Mouse (Mus musculus): Measurements from ENCODE around the gene Paip2b. TPM values are rescaled to one million over a fixed set of nuclear protein-coding genes. Genes with fewer than 3 reads are reported as not detected.
"Not testable (repeated sequence)": the region's sequence is repeated elsewhere in the genome, so short reads cannot be mapped to it uniquely, and the experiment has no call there.

Paip2b gene
- polyA plus RNA-seq, 1 experiment from 2014 or later = 20.3 TPM

- Histone ChIP-seq H3K9me3 (no peaks in the 10 kb centered on the region), H3K36me3 (peaks cover 6% of the 10 kb centered on the region; the same call in 1 of the 2 replicates), H3K9ac (peak overlapping the region; percentile 55), H3K4me2 (peak overlapping the region; percentile 93), H3K27ac (peak overlapping the region; percentile 97), H3K4me3 (replicated peaks) (peak overlapping the region; percentile 69), H3K4me1 (peaks cover 7% of the 10 kb centered on the region; the same call in 1 of the 2 replicates), H3K27me3 (replicated peaks) (no peaks in the 10 kb centered on the region)
- ATAC-seq (ENCODE audit: insufficient read depth, low FRiP score, low read depth) = peak; percentile 12
- WGBS = 2% methylated on average over 13 of the region's 13 CpGs
These were observed 36.0 kb downstream of the Paip2b start for GRCm38 (mm10) chr6:83795492-83795900.

GRCm38 (mm10) chr6:83794760-83795296 is 36.7 kb downstream of the Paip2b start, which contains the start of gene Nagk:
TSS of gene Nagk (plus strand) at chr6:83794982.
- ATAC-seq (ENCODE audit: insufficient read depth, low FRiP score, low read depth) = peak; percentile 92
- under 1% methylated on average over 43 of the region's 43 CpGs for WGBS
- Histone ChIP-seq H3K4me2 (peak within 1 kb of the TSS; percentile 93), H3K9me3 (no peaks in the 10 kb centered on the region), H3K4me3 (replicated peaks) (peak within 1 kb of the TSS; percentile 69), H3K4me1 (peaks cover 7% of the 10 kb centered on the region; the same call in 1 of the 2 replicates), H3K36me3 (0 out of 2 replicates have a peak, but pooled peaks cover 3% of the 10 kb centered on the region), H3K27ac (peak within 1 kb of the TSS; percentile 97), H3K27me3 (replicated peaks) (no peaks in the 10 kb centered on the region), H3K9ac (peak within 1 kb of the TSS; percentile 55)

- Histone ChIP-seq H3K36me3 (no peaks in the 10 kb centered on the region), H3K27ac (no peak overlapping the region), H3K9ac (no peak overlapping the region), H3K27me3 (replicated peaks) (no peaks in the 10 kb centered on the region), H3K4me1 (peaks cover 7% of the 10 kb centered on the region; the same call in 1 of the 2 replicates), H3K9me3 (no peaks in the 10 kb centered on the region), H3K4me2 (no peak overlapping the region), H3K4me3 (replicated peaks) (no peak overlapping the region)
- WGBS = 61% methylated on average over 4 of the region's 4 CpGs
- no peak for ATAC-seq (ENCODE audit: insufficient read depth, low FRiP score, low read depth)
These were observed 40.2 kb downstream of the Paip2b start for GRCm38 (mm10) chr6:83791251-83791890.

DNA sequence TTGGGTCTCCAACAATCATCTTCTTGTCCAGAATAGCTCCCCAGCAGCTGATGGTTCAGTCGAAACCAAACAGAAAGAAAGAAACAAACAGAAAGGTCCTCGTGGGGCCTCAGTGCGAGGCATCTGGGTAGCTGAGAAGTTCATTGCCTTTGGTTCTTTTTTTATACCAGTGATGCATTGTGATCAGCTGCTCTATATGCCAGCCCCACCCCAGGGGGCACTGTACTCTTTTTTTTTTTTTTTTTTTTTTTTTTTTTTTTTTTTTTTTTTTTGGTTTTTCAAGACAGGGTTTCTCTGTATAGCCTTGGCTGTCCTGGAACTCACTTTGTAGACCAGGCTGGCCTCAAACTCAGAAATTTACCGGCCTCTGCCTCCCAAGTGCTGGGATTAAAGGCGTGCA is 41.0 kb downstream of the Paip2b start:
- H3K4me2 ChIP-seq; H3K9me3 ChIP-seq; H3K36me3 ChIP-seq; H3K27ac ChIP-seq; H3K4me1 ChIP-seq; H3K9ac ChIP-seq; H3K4me3 ChIP-seq (replicated peaks); H3K27me3 ChIP-seq (replicated peaks); ATAC-seq (ENCODE audit: insufficient read depth, low FRiP score, low read depth): not testable (repeated sequence)
- 85% methylated on average over 5 of the region's 5 CpGs for WGBS

- Histone ChIP-seq H3K27me3 (replicated peaks) (no peaks in the 10 kb centered on the region), H3K4me2 (no peak overlapping the region), H3K4me1 (no peaks in the 10 kb centered on the region), H3K9ac (no peak overlapping the region), H3K9me3 (no peaks in the 10 kb centered on the region), H3K27ac (no peak overlapping the region), H3K4me3 (replicated peaks) (no peak overlapping the region), H3K36me3 (no peaks in the 10 kb centered on the region)
- 76% methylated on average over 7 of the region's 7 CpGs for WGBS
- ATAC-seq (ENCODE audit: insufficient read depth, low FRiP score, low read depth) = no peak
These were observed 43.0 kb downstream of the Paip2b start for GRCm38 (mm10) chr6:83788554-83788953.

DNA sequence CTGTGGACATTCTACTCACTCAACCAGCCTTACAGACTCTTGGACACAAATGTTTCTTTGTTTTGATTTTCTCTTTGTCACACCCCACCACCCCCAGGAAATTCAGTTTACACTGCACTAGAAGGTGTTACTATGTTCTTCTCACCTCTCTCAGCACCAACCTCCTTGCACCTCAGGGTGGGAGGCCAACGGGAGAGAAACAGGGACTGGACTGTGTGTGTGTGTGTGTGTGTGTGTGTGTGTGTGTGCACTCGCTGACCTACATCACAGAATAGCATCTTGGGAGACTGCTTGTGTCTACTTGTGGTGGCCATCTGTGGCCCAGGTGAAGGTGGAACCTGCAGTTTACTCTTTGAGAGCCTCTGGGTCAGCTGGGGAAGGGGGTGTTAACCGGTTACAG is 45.1 kb downstream of the Paip2b start:
- Histone ChIP-seq H3K36me3 (no peaks in the 10 kb centered on the region), H3K4me1 (no peaks in the 10 kb centered on the region), H3K4me2 (no peak overlapping the region), H3K27me3 (replicated peaks) (no peaks in the 10 kb centered on the region), H3K27ac (no peak overlapping the region), H3K9me3 (no peaks in the 10 kb centered on the region), H3K9ac (no peak overlapping the region), H3K4me3 (replicated peaks) (no peak overlapping the region)
- ATAC-seq (ENCODE audit: insufficient read depth, low FRiP score, low read depth) = no peak
- 65% methylated on average over 3 of the region's 3 CpGs for WGBS

DNA sequence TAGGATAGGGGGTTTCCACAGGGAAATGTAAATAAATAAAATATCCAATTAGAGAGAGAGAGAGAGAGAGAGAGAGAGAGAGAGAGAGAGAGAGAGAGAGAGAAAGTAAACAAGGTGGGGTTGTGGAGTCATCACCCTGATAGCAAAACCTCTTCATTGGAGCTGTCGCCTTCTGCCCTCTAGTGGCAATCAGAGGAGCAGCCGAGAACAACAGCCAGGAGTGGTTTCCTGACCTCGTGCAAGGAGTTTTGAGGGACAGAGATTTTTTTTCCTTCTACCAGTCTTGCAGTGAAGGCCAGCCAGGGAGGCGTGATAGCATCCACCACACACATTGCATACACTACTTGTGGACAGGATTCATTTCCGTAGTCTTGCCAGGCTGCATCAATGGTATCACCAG is 52.5 kb downstream of the Paip2b start:
- no peak overlapping the region for H3K4me2 ChIP-seq
- H3K9ac ChIP-seq = no peak overlapping the region
- no peak overlapping the region for H3K4me3 ChIP-seq (replicated peaks)
- H3K4me1 ChIP-seq = peaks cover 10% of the 10 kb centered on the region; the same call in 1 of the 2 replicates
- H3K27me3 ChIP-seq (replicated peaks) = no peaks in the 10 kb centered on the region
- H3K27ac ChIP-seq = no peak overlapping the region
- no peak for ATAC-seq (ENCODE audit: insufficient read depth, low FRiP score, low read depth)
- H3K36me3 ChIP-seq = no peaks in the 10 kb centered on the region
- H3K9me3 ChIP-seq = no peaks in the 10 kb centered on the region
- 7% methylated on average over 5 of the region's 5 CpGs for WGBS

GRCm38 (mm10) chr6:83778306-83778705 is 53.2 kb downstream of the Paip2b start:
- peaks cover 16% of the 10 kb centered on the region for H3K4me1 ChIP-seq
- no peak for ATAC-seq (ENCODE audit: insufficient read depth, low FRiP score, low read depth)
- no peaks in the 10 kb centered on the region for H3K9me3 ChIP-seq
- H3K4me3 ChIP-seq (replicated peaks) = no peak overlapping the region
- peaks cover 5% of the 10 kb centered on the region; the same call in 1 of the 2 replicates for H3K36me3 ChIP-seq
- no peaks in the 10 kb centered on the region for H3K27me3 ChIP-seq (replicated peaks)
- no peak overlapping the region for H3K27ac ChIP-seq
- no peak overlapping the region for H3K9ac ChIP-seq
- 74% methylated on average over 7 of the region's 7 CpGs for WGBS
- no peak overlapping the region for H3K4me2 ChIP-seq

DNA sequence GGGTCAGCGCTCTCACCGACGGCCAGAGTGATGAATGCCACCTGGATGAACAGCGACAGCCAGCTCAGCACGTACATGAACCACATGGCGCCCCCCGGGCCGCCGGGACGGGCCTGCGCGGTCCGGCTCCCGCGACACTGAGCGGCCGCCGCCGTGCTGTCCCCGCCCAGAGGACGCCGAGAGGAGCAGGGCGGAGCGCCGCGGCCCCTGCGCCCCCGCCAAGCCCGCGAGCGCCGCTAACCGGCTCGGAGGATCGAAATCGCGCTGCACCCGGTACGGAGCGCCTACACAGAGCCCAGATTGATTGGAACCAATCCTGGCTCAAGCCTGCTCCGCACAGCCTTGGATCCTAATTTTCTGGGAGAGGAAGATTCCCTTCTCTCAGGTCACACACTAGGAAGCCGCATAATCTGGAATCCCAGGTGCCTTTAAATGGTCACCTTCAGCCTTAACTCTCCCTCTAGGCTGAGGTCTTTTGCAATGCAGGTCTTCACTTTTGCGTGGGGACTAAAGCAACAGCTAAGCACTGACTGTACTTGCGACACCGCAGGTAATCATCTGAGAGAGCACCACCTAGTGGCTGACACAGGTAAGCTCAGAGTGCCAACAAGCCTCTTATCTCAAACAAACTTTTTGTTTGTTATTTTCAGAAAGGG is 55.8 kb downstream of the Paip2b start, which contains the start of gene Tex261:
Gene Tex261 (minus strand): TSS at position 176 of the 656 bp plus-strand sequence.
- WGBS = under 1% methylated on average over 45 of the region's 45 CpGs
- Histone ChIP-seq H3K4me2 (peak within 1 kb of the TSS; percentile 84), H3K4me1 (peaks cover 17% of the 10 kb centered on the region), H3K4me3 (replicated peaks) (peak within 1 kb of the TSS; percentile 93), H3K36me3 (peaks cover 14% of the 10 kb centered on the region; the same call in 1 of the 2 replicates), H3K27me3 (replicated peaks) (no peaks in the 10 kb centered on the region), H3K27ac (peak within 1 kb of the TSS; percentile 93), H3K9me3 (no peaks in the 10 kb centered on the region), H3K9ac (peak within 1 kb of the TSS; percentile 83)
- peak; percentile 93 for ATAC-seq (ENCODE audit: insufficient read depth, low FRiP score, low read depth)

- peak overlapping the region; percentile 83 for H3K9ac ChIP-seq
- peak overlapping the region; percentile 93 for H3K27ac ChIP-seq
- H3K36me3 ChIP-seq = peaks cover 19% of the 10 kb centered on the region
- ATAC-seq (ENCODE audit: insufficient read depth, low FRiP score, low read depth) = peak; percentile 16; the same call in 1 of the 2 replicates
- H3K4me1 ChIP-seq = peaks cover 17% of the 10 kb centered on the region
- peak overlapping the region; percentile 93 for H3K4me3 ChIP-seq (replicated peaks)
- H3K4me2 ChIP-seq = peak overlapping the region; percentile 84
- WGBS = 1% methylated on average over 14 of the region's 14 CpGs
- H3K9me3 ChIP-seq = no peaks in the 10 kb centered on the region
- no peaks in the 10 kb centered on the region for H3K27me3 ChIP-seq (replicated peaks)
These were observed 56.6 kb downstream of the Paip2b start for GRCm38 (mm10) chr6:83774781-83775563.

DNA sequence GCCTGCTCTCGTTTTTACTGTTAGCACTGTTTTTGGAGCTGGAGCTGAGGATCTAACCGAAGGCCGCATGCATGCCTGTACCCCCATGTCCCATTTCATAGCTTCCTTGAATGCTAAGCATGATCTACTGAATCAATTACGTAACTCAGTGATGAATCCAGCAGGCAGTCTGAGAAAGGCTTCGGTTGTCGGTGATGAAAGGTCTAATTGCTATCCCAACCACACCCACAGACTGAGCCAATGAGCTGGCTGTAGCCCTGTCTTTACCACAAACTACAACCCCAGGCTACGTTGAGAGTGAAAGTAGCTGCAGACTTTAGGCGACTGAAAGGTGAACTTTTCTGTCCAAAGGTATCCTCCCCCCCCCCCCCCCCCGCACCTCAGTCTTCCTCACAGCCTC is 57.4 kb downstream of the Paip2b start:
- H3K4me2 ChIP-seq = peak overlapping the region; percentile 84
- H3K4me1 ChIP-seq = peaks cover 17% of the 10 kb centered on the region
- peak overlapping the region; percentile 93 for H3K4me3 ChIP-seq (replicated peaks)
- H3K9me3 ChIP-seq = no peaks in the 10 kb centered on the region
- 61% methylated on average over 8 of the region's 9 CpGs for WGBS
- H3K9ac ChIP-seq = no peak overlapping the region
- H3K36me3 ChIP-seq = peaks cover 26% of the 10 kb centered on the region
- H3K27ac ChIP-seq = no peak overlapping the region
- no peaks in the 10 kb centered on the region for H3K27me3 ChIP-seq (replicated peaks)
- ATAC-seq (ENCODE audit: insufficient read depth, low FRiP score, low read depth) = no peak

All from stomach, embryonic 15.5 days (tissue).